Mouse (Mus musculus) pancreas, adult 10 weeks (tissue): ENCODE measurements around the gene Ssr1. TPM values are rescaled to one million over a fixed set of nuclear protein-coding genes. Genes with fewer than 3 reads are reported as not detected.

Experiments used
- polyA plus RNA-seq: library from polyadenylated mRNA; stranded (reverse); fragments of 350-450 nt; fragmentation: Illumina TruSeq; extraction: RNeasy Lipid Tissue Mini Kit (QIAGEN cat#74804); gene quantifications from one replicate; pipeline ENCODE4 v1.2.3, GENCODE M21; 2015; ENCODE audit warnings: low read depth, low replicate concordance; ENCODE audit not compliant: insufficient read depth

Ssr1 gene
- polyA plus RNA-seq = 17.7 TPM

DNA sequence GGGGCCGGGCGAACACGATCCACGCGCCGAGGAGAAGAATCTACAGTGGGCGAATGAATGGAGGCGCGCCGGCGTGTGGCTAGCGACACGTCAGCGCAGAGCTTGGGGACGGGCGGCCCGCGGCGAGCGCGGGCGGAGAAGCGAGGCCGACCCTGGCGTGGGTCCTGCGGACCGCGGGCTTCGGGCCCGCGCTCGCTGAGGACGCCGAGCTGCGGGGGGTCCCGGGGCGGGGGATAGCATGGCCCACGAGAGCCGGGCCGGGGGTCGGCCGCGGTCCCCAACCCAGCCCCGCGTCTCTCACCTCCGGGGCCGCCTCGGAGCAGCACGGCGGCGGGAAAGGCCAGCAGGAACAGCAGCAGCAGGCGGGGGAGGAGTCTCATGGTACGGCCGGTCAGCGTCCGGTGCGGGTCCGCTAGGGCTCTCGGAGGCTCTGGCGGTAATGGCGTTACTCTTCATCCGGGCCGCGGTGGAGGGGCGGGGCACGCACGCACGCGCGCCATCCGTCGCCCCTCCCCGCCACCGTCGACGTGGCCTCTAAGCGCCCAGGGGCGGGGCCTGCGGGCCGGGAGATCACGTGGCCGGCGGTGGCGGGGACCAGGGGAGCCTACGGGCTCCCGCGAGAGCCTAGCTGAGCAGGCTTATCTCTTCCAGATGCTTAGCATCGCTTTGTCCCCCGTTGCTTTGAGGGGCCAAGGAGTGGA, at the start of gene Ssr1:
Gene Ssr1, minus strand, starts transcription at position 514 of the 701 bp plus-strand sequence.

GRCm38 (mm10) chr13:38037044-38037687, 43.1 kb upstream of the Ssr1 start, which contains the start of gene Cage1:
Gene Cage1, minus strand, starts transcription at chr13:38037069.

DNA sequence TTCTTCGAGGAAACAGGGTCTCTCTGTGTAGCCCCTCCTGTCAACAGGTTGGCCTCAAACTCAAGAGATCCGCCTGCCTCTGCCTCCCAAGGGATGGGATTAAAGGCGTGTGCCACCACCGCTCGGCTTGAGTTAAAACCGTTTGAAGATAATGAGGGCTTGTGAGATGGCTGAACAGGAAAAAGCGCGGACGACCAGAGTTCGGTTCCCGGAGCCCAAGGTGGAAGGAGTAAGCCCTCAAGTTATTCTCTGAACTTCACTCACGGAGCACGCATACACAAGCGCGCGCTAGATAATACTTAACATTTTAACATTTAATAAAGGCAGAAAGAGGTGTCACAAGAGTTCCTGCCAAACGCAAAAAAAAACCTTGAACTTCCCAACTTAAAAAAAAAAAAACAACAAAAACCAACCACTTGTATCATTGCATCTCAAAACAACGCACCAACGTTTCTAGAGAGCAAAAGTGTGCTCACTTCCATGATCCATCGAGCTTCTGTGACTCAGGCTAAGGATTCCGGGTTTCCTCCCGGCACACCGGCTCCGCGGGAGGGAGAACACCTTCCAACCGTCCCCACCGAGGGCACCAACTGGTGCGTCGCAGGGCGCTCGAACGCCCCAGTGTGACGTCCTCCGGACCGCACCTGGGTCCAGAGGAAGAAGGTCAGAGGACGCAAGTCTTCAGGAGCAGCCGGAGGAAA, 42.5 kb upstream of the Ssr1 start, which contains the start of gene Riok1:
Gene Riok1, plus strand, starts transcription at position 653 of the 701 bp plus-strand sequence.

Other genes starting within 250 kb of the Ssr1 start
- 5.9 TPM for gene Rreb1, start 215.8 kb downstream of the Ssr1 start, polyA plus RNA-seq
- 9.2 TPM for gene Riok1, start 42.8 kb upstream of the Ssr1 start, polyA plus RNA-seq
- not detected for gene Cage1, start 42.9 kb upstream of the Ssr1 start, polyA plus RNA-seq
- gene Dsp, start 157.1 kb upstream of the Ssr1 start, polyA plus RNA-seq = 4.2 TPM
- 9.7 TPM for gene Snrnp48, start 210.7 kb upstream of the Ssr1 start, polyA plus RNA-seq